Mouse (Mus musculus) CD4-positive helper T cell, adult 2 months (primary cell): ENCODE measurements around the gene Hdac10.

ENCODE experiments used
- DNase-seq: peaks from one replicate; pipeline ENCODE4 v3.0.0-alpha.2; 2012; ENCODE audit warnings: low read depth, missing footprints, low spot score

Gene Hdac10

DNA sequence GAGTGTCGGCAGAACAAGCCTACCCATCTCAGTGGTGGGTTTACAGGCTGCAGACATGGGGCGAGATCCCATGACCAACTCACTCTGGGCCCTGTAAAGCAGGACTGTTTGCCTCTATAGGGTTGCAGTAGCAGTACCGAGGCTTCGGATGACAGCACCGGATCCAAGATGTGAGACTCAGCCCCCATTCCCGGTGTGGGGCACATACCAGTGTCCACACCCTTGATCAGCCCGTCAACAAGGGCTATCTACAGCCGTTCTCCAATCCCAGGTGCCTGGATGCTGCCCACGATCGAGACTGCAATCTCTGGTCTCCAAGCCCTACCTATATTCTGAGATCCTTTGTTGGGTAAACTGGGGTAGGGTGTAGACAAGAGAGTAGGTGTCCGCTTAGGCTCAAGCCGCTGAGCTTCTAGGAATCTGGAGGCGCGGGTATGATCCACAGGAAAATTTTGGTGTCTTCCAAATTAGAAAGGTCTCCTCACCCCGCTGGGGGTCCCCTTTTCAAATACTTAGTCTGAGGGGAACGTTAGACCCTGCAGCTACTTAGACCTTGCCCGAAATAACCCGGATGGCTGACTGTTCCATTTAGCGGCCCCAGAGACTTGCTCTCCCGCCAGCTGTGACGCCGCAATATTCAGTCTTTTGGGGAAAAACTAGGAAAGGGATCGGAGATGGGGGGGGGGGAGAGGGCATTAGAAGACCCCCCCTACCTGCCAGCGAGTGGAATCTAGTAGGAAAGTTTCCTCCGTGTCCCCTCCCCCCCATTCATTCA lies 20.2 kb upstream of the Hdac10 start:
- DNase-seq, result peak; percentile 19

DNA sequence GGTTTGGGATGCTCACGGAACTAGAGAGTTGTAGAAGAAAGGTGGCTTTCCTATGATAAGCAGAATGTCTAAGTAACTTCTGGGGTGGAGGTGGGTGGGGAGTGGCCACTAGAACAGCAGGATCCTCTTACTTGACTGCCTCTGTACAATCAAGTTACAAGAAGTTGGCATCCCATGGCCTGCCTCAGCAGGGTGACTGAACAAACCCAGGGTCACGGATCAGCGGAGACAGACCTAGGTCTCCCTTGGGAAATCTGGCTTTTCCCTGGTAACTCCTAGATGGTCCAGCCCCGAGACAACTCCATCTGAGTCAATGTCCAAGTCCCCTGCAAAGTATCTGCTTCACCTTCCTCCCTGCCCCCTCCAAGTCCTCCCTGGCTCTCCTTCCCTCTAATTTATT lies 19.4 kb upstream of the Hdac10 start:
- DNase-seq, result peak; percentile 36

DNA sequence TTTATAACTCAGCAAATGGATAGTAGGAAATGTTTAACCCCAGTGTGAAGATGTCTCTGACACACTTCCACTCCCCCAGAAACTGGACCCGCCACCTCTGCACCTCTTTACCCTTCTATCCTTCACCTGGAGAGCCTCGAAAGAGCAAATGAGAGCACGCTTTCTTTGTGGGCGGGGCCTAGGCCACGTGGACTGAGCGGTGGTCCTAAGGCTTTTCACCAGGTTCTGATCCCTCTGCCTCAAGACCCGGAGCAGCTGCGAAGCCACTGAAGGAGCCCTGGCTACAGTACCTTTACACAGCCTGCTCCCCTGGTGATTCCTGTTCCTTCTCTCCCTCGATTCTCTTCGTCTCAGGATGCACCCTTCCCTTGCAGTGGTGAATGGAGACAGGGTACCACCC lies 19.0 kb upstream of the Hdac10 start:
- no peak for DNase-seq

DNA sequence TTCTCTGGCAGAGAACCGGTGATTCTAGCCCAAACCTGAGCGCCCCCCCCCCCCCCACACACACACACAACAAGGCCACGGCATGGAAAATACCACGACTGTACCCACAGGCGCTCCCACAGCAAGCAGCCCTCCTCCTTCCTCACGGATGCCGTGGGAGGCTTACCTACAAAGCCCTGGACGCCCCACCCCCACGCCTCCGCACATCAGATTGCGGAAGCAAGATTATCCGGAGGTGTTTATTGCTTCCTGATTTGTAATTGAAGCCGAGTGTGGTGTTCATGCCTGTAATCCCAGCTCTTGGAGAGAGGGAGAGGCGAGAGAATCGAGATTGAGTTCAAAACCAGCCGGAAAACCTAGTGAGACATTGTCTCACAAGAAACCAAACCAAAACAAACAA lies 18.5 kb upstream of the Hdac10 start:
- DNase-seq, result peak; percentile 91

DNA sequence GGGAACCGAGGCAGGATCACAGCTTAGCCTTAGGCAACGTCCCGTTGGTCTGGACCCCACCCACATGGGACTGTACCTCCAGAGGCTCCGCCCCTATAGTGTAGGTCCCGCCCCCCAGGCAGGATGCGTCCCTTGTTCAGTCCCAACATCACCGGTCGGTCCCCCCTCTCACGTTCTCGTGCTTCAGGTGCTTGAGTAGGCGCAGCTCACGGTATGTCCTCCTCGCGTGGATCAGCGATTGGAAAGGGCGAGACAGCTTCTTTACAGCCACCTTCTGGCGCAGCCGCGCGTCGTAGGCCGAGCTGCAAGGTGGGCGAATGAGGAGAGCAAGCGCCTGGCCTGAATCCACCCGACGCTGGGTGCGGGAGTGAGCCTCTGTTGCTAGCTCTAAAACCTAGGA lies 18.0 kb upstream of the Hdac10 start:
- peak; percentile 79 for DNase-seq

DNA sequence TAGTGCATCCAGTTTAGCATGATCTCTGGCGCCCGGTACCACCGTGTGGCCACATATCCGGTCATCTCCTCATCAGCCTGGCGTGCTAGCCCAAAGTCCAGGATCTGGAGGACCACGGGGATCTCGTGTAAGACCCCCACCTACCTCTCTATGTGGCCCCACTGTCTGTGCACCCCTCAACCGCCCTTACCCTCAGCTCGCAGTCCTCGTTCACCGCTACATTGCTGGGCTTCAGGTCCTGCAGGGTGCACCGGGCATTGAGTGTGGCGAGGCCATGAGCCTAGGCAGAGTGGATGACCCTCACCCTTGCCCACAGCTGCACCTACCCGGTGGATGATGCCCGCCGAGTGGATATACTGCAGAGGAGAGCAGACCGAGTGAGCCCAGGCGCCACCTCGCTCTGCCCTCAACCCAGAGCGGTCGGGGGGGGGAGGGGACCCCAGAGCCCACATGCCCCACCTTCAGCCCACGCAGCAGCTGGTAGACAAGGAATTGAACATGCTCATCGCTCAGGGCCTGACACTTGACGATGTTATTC lies 17.4 kb upstream of the Hdac10 start:
- peak; percentile 18 for DNase-seq

DNA sequence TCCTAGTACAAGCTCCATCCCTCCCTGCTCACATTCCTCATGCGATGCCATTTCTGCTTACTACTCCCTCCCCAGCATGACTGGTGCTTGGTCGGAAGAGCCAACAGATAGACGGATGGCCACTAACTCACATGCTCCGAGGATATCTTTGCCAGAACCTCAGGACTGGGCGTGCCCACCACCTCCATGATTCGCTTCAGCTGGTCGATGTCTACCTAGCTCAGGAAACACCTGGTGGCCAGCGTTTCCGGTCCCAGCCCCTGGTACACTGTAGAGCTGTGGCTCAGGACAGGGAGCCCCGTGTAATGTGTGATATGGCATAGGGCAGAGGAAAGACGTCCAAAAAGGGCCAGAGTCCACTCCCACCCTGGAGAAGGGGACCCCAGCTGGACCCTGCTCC lies 16.5 kb upstream of the Hdac10 start:
- DNase-seq, result no peak

DNA sequence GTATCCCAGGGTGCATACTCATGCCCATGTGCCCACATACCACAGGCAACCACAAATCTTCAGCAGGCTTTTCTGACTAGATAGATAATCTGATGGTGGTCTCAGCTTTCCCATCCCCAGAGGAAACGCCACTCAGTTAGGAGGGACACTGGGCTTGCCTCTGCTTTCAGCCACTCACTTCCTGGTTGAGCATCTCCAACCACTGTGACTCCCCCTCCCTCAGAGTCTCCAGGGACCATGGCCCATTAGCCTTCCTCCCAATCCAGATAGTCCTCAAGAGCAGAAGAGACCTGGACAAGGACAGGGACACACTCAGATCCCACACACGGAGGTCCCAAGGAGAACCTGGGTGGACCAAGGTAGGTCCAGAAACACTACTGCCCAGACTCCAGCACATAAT lies 14.6 kb upstream of the Hdac10 start:
- DNase-seq, result no peak

DNA sequence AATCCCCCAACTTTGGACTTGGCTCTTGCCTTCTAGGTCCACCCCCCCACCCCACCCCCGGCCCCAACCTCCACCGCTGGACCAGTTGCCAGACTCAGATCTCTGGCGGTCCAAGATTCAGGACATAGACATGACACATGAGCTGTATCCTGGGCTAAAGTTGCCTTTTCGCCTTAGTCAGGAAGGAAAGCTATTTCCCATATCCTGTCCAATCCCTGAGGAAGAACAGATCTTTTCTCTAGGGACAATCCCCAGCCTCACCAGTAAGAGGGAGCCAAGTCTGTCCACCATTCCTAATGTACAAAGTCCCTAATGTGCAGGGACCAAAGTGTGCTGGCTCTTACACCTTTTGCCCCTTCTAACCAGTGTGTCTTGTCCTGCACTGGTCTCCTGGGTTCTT lies 13.4 kb upstream of the Hdac10 start:
- DNase-seq, result no peak

DNA sequence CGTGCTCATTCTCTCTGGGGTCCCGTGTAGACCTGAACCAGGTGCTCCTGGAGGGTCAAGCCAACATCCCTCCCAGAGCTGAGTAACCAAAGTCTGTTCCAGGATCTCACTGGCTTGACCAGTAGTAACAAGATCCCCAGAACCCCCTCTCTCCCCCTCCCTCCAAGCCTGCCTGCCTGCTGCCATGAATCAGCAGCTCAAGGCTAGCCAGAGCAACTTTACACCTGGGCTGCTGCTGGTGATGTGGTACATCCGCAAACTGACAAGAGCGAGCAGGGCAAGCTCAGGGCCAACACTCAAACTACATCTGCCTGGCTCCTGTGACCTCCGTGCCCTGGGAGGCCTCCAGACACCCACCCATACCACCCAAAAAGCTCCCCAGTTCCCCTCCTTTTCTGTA lies 12.9 kb upstream of the Hdac10 start:
- DNase-seq, result no peak

DNA sequence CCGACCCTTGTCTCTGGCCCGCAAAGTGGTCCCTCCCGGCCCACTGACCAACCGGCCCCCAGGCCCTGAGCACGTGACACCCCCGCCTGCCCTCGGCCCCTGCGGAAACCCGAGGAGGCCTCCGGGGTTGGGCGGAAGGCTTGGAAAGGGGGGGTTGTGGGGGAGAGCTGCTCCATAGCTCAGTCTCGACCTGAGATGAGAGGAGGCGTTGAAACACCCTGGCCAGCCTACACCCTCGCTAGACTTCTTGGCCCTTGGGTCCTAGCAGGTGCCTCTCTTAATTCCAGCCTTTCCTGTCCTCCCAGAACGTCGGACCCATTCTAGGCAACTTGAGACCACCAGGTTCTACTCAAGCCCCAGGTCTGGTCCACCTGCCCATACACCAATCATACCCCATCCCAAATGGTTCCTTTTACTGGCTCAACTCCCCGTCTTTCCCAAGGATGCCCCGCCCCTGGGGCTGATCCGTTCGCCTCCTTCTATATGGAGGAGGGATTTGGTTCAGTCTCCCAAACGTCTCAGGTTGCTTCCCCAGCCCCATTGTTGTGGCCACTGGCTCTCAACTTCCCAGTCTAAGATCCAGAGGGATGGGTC lies 12.3 kb upstream of the Hdac10 start, which contains the start of gene Mapk12:
TSS of gene Mapk12 (minus strand) at position 45 of the 594 bp plus-strand sequence.
- peak; percentile 33 for DNase-seq

DNA sequence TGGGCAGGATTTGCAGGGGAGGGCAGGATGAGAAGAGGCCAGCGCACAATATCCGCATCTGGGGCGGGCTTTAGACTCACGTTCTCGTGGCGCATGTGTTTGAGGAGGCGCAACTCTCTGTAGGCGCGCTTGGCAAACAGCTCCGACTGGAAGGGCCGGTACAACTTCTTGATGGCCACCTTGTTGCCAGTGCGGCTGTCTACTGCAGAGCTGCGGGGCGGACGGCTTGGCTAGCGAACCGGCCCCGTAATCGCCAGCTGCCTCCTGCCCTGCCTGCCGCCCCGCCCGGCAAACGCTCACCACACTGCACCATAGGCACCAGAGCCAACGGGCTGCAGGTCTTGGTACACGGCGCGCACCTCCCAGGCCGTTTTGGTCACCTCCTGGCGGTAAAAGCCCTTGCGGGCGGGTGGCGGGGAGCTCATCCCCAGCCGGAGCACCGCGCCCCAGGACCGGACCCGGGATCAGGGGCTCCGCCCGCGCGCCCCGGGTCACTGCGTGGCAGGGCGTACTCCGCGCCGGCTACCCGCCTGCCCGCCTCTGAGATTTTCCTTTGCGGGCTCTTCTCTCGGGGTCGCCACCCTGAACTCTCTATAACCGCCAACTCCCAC lies 11.7 kb upstream of the Hdac10 start:
- DNase-seq, result peak; percentile 34

DNA sequence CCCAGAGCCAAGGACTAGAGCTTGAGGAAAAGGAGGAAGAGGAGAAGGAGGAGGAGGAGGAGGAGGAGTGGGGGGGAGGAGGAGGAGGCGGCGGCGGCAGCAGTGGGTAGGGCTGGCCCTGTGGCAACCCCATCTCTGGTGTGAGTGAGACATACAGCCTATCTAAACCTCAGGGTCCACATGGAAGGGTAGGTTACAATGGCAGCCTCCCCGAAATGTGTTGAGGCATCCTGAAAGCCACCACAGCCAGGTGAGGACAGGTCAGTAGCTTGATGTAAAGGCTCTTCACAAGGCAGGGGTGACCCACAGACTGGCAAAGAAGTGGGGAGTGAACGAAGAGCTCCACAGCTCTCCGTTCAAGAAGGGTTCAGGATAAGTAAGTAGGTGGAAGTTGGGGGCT lies 10.0 kb upstream of the Hdac10 start:
- no peak for DNase-seq

DNA sequence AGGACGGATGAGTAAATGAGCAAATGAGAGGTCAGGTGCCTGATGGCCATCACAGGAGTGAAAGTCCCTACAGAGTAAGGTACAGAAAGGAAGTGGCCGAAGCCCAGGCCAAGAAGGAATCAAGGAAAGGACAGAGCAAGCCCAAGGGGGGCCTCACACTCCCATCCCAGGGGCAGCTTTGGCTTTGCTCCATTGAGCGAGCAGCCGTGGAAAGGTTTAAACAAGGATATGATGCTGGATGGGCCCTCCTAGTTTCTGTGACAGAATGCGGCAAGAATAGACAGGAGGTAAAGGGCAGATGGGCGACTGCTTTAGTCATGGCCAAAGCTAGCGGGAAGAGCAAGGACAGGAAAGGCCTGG lies 9.5 kb upstream of the Hdac10 start:
- DNase-seq, result no peak

DNA sequence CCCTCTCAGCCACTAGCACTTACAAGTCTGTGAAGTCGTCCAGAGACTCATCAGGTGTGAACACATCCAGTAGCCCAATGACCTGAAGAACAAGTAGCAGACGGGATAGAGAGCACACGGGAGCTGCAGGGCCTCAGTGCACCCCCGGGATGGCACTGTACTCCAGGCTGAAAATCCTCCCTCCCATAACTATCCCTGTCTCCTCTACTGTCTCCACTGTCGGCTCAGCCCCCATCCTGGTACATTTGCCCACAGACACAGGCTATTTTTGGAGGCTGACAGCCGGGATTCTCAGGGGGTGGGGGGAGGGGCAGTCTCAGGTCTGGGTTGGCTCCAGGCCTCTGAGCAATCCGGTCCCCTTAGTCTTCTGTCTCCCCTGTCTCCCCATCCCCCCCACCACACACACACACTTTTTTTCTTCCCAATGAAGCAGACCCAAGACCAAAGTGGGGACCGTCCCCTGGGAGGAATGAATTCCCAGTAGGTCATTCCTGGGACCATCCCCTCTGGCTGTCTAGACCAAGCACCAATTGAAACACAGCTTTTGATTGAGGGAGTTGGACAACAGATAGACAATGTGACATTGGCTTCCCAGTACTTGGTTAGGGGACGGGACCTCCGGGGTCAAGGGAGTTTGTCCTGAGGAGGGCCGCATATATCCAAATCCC lies 9.0 kb upstream of the Hdac10 start:
- DNase-seq, result no peak

DNA sequence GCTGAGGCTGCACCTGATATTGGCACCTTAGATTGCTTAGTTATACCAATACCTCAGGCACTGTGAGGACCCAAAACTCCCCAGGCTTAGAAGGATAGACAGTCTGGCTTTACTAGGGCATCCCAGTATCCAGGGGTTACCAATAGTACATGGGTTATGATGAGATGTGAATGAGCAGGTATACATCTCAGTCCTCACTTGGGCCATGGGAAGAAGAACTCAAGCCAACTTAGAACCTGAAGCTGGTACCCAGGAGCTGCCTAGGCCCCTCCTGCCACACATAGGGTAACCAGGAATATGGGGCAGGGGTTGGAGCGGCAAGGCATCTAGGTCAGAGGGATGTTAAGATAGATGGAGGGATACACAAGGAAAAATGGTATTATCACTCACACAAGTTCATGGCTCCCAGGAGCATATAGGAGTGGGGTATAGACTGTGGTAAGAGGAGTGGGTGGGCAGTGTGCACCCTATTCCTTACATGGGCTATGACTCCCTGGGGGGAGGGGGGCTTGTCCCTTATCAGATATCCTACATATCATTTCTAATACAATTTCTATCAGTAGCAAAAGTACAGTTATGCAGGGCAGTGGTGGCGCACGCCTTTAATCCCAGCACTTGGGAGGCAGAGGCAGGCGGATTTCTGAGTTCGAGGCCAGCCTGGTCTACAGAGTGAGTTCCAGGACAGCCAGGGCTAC lies 8.1 kb upstream of the Hdac10 start:
- DNase-seq, result no peak

DNA sequence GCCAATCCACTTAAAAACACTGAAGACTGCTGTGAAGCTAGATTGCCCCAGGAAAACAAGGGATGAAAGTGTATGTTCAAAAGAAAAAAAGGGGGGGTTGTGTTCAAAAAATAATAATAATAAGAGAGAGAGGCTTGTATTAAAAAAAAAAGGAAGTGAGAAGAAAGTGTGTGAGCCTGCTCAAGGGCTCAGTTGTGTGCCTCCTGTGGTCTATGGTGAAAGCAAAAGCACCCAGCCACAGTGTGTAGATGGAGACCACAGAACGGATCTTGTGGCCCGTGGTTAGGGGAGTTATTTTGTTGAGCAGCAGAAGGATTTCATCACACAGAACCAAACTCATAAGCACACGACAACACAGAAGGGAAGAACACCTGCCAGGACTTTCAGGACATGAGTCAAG lies 2.8 kb upstream of the Hdac10 start:
- peak; percentile 89 for DNase-seq

DNA sequence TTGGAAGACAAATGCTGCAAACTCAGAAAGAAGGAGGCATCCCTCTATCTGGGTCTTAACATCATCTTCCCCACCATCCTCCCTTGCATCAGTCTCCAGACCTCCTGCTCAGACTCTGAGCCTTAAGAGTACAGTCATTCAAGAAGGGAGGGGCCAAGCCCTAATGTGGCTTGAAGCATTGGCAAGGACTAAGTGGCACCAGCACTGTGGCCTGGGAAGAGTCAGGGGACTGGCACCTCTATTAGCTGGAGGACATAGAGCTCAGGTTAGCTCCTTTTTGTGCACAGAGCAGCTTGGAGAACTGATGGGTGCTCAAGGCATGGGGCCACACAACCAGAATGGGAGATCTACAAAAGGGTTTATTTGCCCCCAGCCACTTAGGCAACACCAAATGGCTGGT lies 1.7 kb upstream of the Hdac10 start:
- DNase-seq, result no peak

DNA sequence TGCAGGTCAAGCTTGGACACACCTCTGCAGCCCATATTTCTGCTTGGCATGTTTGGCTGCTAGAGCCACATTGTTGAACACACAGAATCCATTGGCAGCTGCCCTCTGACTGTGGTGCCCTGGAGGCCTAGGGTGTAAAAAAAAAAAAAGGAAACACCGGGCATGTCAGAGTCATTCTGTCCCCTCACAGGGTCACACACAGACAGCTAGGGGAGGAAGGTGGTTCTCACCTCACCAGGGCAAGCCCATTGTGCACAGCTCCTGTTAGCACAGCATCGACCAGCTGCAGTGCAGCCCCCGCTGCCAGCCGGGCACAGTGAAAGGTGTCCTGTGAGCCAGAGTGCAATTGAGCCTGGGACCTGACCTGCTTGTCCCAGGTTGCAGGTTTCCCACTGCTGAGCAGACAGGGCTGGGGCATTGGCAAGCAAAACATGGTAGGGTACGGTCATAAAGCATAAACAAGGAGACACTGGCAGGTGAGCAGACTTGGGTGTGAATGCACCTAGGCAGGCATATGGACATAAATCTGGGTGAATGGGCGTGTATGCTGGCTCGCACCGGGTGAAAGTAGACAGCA lies 1.0 kb downstream of the Hdac10 start:
- DNase-seq, result no peak

DNA sequence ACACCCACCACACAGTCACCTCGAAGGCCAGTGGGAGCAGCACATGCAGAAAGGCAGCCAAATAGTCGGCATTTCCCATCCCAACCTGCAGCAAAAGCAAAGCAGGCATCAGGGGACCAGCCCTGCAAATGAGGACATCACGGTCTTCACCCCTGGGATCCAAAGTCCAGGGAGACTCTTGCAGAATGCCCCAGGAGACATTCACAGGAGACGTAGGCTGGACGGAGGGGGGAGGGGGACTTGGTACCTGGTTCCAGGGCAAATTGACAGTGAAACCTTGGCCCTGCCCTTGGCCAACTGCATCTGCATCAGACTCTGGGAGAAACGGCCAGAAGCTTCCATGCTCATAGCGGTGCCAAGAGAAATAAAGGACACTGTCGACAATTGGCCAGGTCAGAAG lies 1.9 kb downstream of the Hdac10 start:
- no peak for DNase-seq

DNA sequence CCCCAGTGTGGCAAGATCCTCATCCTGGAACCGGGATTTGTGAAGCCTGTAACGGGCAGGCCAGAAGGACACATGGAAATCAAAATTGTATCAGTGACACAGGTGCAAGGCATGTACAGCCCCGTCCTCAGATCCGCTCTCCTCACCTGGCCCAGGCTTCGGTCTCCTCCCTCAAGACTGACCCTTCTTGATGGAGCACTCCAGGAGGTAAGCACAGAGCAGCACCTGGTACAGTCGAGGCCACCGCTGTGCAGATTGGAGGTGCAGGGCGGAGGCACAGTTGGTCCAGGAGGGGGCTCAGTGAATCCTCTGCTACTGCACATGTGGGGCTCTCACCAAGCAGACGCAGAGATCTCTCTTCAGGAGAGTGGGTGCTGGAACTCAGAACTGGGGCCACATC lies 3.1 kb downstream of the Hdac10 start:
- no peak for DNase-seq
